Mouse (Mus musculus) liver, postnatal 0 days (tissue): ENCODE results near the gene Tmem243. TPM values are rescaled to one million over a fixed set of nuclear protein-coding genes. Genes with fewer than 3 reads are reported as not detected.
"Not testable (repeated sequence)": the region's sequence is repeated elsewhere in the genome, so short reads cannot be mapped to it uniquely, and the experiment has no call there.

Experiments
- ATAC-seq: fragments of 200-750 bp; cut with Nextera tagmentation; 2 replicates; pipeline ENCODE4 v1.8.0; 2017; ENCODE audit warnings: mild to moderate bottlenecking, moderate library complexity
- DNase-seq: peaks from one replicate; pipeline ENCODE4 v3.0.0-alpha.2; 2016
- H3K27ac ChIP-seq: fragments of 300-500 bp; sonication (generic); 2 replicates; pipeline ENCODE4 v1.5.1; 2014; ENCODE audit warnings: antibody characterized with exemption, moderate library complexity, mild to moderate bottlenecking, low read depth
- H3K27me3 ChIP-seq: fragments of 300-500 bp; sonication (generic); 2 replicates; pipeline ENCODE4 v1.6.1; 2014; ENCODE audit warnings: low read length, control low read depth, mixed read lengths; ENCODE audit not compliant: insufficient read depth
- H3K36me3 ChIP-seq: fragments of 300-500 bp; sonication (generic); replicated peaks from 2 replicates; pipeline ENCODE4 v1.6.1; 2014; ENCODE audit warnings: mild to moderate bottlenecking, control low read depth, low read length, moderate library complexity, mixed read lengths; ENCODE audit not compliant: insufficient read depth
- H3K4me1 ChIP-seq: fragments of 300-500 bp; sonication (generic); 2 replicates; pipeline ENCODE4 v1.6.1; 2014; ENCODE audit warnings: antibody characterized with exemption, mild to moderate bottlenecking, control low read depth; ENCODE audit not compliant: insufficient read depth
- H3K4me2 ChIP-seq: fragments of 300-500 bp; sonication (generic); 2 replicates; pipeline ENCODE4 v1.6.1; 2014; ENCODE audit warnings: low read depth, mild to moderate bottlenecking, low read length, moderate library complexity, mixed read lengths
- H3K4me3 ChIP-seq: fragments of 300-500 bp; sonication (generic); 2 replicates; pipeline ENCODE4 v1.5.1; 2014; ENCODE audit warnings: low read depth, low read length
- H3K9ac ChIP-seq: fragments of 300-500 bp; sonication (generic); replicated peaks from 2 replicates; pipeline ENCODE4 v1.6.1; 2014; ENCODE audit warnings: mild to moderate bottlenecking, moderate library complexity
- H3K9me3 ChIP-seq: fragments of 300-500 bp; sonication (generic); 2 replicates; pipeline ENCODE4 v1.6.1; 2016; ENCODE audit warnings: mild to moderate bottlenecking, control low read depth, low read length, mixed read lengths
- CTCF ChIP-seq: sonication (generic); IDR thresholded peaks from 2 replicates; pipeline ENCODE4 v1.5.1; 2016; ENCODE audit warnings: antibody characterized with exemption, low read depth
- EP300 ChIP-seq: IDR thresholded peaks from 2 replicates; pipeline ENCODE4 v1.6.1; 2016; ENCODE audit warnings: antibody characterized with exemption, low read depth, mild to moderate bottlenecking
- WGBS: fragments of 180-500 bp; shearing (Covaris S2); extraction: QIAGEN DNeasy Blood & Tissue Kit; methylation state at CpG from one replicate; pipeline ENCODE4 v1.1.7; 2014; ENCODE audit not compliant: insufficient replicate concordance; 5-methylcytosine and 5-hydroxymethylcytosine counted together
- polyA plus RNA-seq: library from polyadenylated mRNA; unstranded; fragments of >200 nt; fragmentation: Nextera tagmentation; extraction: Ambion mirVana; gene quantifications from 2 replicates; pipeline ENCODE4 v1.2.1, GENCODE M21; 2015

Gene Tmem243
- polyA plus RNA-seq, 1 experiment from 2014 or later, result 50.9 TPM

DNA sequence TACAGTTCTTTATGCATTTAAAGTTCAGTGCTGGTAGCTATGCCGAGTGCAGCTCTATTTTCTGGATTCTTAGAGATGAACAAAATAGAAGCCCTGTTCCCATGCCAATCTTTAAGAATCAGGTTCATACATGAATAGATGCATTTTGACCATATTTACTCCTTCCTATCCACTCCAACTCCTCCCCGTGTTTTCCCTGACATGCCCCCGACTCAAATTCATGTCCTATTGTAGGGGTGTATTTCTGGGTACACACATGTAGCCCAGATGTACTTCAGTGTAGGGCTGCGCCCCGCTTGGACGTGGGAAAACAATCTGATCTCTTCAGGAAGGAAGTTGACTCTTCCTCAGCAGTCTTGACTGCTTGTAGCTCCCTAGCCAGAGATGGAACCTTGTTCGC is 61.6 kb downstream of the Tmem243 start:
- peak overlapping the region; percentile 98 for H3K27ac ChIP-seq
- whole genome bisulfite sequencing, result 9% methylated on average over 7 of the region's 7 CpGs

DNA sequence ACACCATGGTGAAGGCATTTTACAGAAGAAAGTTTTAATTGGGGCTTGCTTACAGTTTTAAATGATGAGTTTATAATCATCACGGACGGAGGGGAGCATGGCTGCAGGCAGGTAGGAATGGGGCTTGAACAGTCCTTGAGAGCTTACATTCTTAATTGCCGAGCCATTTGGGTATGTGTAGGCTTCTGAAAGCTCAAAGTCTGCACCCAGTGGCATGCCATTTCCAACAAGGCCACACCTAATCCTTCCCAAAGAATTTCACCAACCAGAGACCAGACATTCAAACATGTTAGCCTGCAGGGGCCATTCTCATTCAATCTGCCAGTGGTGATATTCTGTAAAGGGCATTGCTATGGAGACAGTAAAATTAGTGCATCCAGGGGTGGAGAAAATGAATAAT is 62.9 kb downstream of the Tmem243 start:
- Histone ChIP-seq H3K27me3 (no peaks in the 10 kb centered on the region), H3K4me2 (no peak overlapping the region), H3K4me1 (peaks cover 14% of the 10 kb centered on the region), H3K27ac (no peak overlapping the region), H3K9ac (no peak overlapping the region), H3K36me3 (no peaks in the 10 kb centered on the region), H3K9me3 (no peaks in the 10 kb centered on the region), H3K4me3 (no peak overlapping the region)
- no peak for TF ChIP-seq CTCF
- no peak for TF ChIP-seq EP300
- 89% methylated on average over 3 of the region's 3 CpGs for WGBS
- DNase-seq, result no peak
- no peak for ATAC-seq

More for the DNA sequence above, 61.6 kb downstream of the Tmem243 start:
- H3K9ac ChIP-seq, result peak overlapping the region; percentile 96
- H3K27me3 ChIP-seq, result no peaks in the 10 kb centered on the region
- peak overlapping the region; percentile 87 for H3K4me3 ChIP-seq
- H3K4me2 ChIP-seq, result peak overlapping the region; percentile 87
- TF ChIP-seq EP300 (no peak), CTCF (no peak)
- H3K36me3 ChIP-seq, result no peaks in the 10 kb centered on the region
- H3K4me1 ChIP-seq, result peaks cover 17% of the 10 kb centered on the region
- no peaks in the 10 kb centered on the region for H3K9me3 ChIP-seq
- ATAC-seq (no peak; the same call in 1 of the 2 replicates), DNase-seq (peak; percentile 16)

DNA sequence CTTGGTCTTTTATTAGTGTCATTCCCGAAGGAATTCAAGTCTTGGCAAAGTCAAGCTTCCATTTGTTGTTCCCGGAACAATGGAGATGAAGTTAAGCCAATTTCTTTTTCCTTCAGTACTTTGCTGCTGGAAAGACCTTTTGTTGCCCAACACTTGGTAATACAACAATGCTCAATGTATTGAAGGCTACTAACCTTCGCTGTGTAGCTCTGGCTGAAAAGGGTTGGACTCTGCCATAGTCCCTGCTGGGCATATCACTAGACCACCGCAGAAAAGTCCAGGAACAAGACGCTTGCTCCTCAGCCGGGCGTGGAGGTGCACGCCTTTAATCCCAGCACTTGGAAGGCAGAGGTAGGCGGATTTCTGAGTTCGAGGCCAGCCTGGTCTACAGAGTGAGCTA is 64.7 kb downstream of the Tmem243 start:
- H3K36me3 ChIP-seq, H3K4me3 ChIP-seq, H3K27ac ChIP-seq, H3K4me2 ChIP-seq, DNase-seq, ATAC-seq, H3K27me3 ChIP-seq, H3K9ac ChIP-seq, H3K4me1 ChIP-seq, H3K9me3 ChIP-seq: not testable (repeated sequence)
- WGBS, result 88% methylated on average over 10 of the region's 10 CpGs

DNA sequence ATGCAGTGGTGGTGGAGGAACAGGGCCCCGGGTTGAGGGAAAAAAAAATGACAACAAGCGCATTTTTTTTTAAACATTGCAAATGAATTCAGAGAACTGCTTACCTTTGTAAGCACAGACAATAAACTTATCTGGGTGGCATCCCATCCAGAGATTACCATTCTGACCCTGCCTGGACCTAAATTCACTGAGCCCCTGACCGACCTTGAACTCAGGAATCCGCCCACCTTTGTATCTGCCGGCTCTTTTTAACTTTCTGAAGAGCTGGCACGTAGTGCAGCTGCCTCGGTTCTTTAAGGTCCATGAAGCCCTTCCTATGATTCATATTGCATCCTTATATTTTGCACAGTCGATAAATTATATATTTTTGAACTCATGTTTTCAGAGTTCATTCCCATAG is 65.9 kb downstream of the Tmem243 start:
- no peak overlapping the region for H3K4me2 ChIP-seq
- no peak for DNase-seq
- WGBS, result 63% methylated on average over 8 of the region's 8 CpGs
- H3K27ac ChIP-seq, result no peak overlapping the region
- no peaks in the 10 kb centered on the region for H3K9me3 ChIP-seq
- peaks cover 7% of the 10 kb centered on the region for H3K4me1 ChIP-seq
- ATAC-seq, result no peak
- H3K4me3 ChIP-seq, result no peak overlapping the region
- no peaks in the 10 kb centered on the region for H3K27me3 ChIP-seq
- no peaks in the 10 kb centered on the region for H3K36me3 ChIP-seq
- no peak overlapping the region for H3K9ac ChIP-seq
- TF ChIP-seq EP300, result no peak
- TF ChIP-seq CTCF, result no peak

DNA sequence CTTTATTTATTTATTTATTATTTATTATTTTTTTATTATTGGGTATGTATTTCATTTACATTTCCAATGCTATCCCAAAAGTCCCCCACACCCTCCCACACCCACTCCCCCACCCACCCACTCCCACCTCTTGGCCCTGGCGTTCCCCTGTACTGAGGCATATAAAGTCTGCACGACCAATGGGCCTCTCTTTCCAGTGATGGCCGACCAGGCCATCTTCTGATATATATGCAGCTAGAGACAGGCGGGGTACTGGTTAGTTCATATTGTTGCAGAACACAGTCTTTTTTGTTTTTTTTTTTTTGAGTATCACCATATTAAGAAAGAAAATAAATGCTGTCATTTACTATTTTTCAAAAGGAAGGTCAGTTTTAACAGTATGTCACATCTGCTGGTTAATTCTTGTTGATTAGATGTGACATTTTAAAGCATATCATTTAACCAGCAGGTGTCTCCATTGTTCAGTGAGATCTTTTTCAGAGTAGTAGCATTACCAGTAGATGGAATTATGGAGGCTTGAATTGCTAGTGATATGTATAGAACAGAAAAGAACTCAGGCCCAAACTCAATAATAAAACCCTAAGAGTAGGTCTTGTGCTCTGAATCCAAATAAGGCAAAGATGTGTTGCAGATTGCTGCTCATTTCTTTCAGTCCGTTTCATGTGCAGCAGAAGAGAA is 69.0 kb downstream of the Tmem243 start:
- peak; percentile 55 for TF ChIP-seq CTCF
- H3K4me3 ChIP-seq, ATAC-seq, H3K4me1 ChIP-seq, H3K27ac ChIP-seq, H3K36me3 ChIP-seq, H3K9ac ChIP-seq, H3K9me3 ChIP-seq, H3K27me3 ChIP-seq, DNase-seq, H3K4me2 ChIP-seq: not testable (repeated sequence)
- WGBS, result 77% methylated on average over 4 of the region's 5 CpGs

DNA sequence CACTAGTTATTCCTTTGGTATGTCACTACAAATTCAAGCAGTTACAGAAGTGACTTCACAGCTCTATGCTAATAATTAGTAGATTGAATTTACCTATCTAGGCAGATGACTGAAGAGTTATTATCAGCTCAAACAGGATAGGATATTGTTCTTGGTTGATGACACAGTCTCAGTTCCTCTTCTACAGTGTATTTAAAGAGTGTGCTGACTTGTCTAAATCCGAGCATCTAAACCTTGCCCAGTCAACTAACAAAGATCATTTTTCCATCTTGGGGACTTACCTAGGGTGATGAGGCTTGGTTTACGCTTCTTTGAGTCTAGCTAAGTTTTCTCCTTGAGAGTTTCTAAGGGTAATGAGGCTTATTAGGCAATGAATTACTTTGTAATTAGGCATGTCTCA is 72.8 kb downstream of the Tmem243 start:
- Histone ChIP-seq H3K27ac (no peak overlapping the region), H3K4me2 (no peak overlapping the region), H3K27me3 (no peaks in the 10 kb centered on the region), H3K9me3 (no peaks in the 10 kb centered on the region), H3K36me3 (no peaks in the 10 kb centered on the region), H3K4me1 (no peaks in the 10 kb centered on the region), H3K4me3 (no peak overlapping the region), H3K9ac (no peak overlapping the region)
- no peak for DNase-seq
- ATAC-seq, result no peak
- whole genome bisulfite sequencing, result 58% methylated on average over 2 of the region's 2 CpGs
- TF ChIP-seq EP300 (no peak), CTCF (no peak)

DNA sequence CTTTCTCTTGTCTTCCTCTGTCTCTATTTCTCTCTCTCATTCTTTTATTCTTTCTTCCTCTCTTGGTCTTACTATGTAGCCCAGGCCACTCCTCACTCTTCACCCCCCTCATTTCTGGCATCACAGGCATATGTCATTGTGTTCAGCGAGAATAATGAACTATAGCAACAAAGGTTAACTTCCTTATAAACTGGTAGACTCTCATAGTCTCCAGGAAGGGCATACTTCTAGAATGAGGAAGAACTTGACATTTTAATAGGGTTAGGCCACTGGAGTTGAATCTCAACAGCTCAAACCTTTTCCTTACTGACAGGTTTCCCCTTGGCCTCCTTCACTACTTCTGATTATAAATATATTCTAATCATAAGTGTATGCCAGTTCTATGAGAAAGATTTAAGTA is 86.0 kb downstream of the Tmem243 start:
- WGBS, result 27% methylated on average over 1 of the region's 1 CpGs
- no peak for DNase-seq
- H3K36me3 ChIP-seq, result no peaks in the 10 kb centered on the region

More for the DNA sequence above, 86.0 kb downstream of the Tmem243 start:
- no peak overlapping the region for H3K4me2 ChIP-seq
- H3K4me1 ChIP-seq, result no peaks in the 10 kb centered on the region
- ATAC-seq, result no peak
- TF ChIP-seq EP300 (no peak), CTCF (no peak)
- H3K4me3 ChIP-seq, result no peak overlapping the region
- no peaks in the 10 kb centered on the region for H3K27me3 ChIP-seq
- H3K9ac ChIP-seq, result no peak overlapping the region
- no peaks in the 10 kb centered on the region for H3K9me3 ChIP-seq
- H3K27ac ChIP-seq, result no peak overlapping the region

Other genes with a start within 250 kb of the Tmem243 start
- gene Abcb4, start 207.0 kb upstream of the Tmem243 start, polyA plus RNA-seq, result 64.7 and 75.6 TPM in 2 replicates
- gene Crot, start 103.3 kb upstream of the Tmem243 start, polyA plus RNA-seq, result 255 and 267 TPM in 2 replicates
- gene Dmtf1, start 61.1 kb downstream of the Tmem243 start, polyA plus RNA-seq, result 6.3 and 7.6 TPM in 2 replicates
- 0.13 and 0.15 TPM in 2 replicates for gene 9330182L06Rik, start 165.4 kb downstream of the Tmem243 start, polyA plus RNA-seq